Mouse (Mus musculus): ENCODE measurements at regions not wholly inside any gene's neighbourhood (a gene's known extent, or its start where the extent isn't known, plus 50 kb on each side); places are given as distances from the start of the nearest gene placed in this dataset.

DNA sequence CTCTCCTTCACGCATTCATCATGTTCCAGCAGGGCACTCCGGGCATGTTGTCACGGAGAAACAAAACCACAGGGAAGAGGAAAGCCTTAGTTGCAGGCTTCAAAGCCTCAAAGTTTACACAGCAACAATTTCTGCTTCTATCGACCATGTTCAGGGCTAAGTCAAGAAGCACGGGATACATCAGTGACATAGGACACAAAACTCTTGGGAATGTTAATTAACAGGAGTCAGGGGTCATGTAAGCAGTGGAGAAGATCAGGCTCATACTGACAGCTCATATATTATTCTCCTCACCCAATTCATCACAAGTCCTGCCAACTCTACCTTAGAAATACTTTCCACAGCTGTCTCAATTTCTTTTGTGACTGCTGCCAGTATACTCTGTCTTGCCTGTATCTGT, 133.0 kb upstream of the Btbd3 start:
- H3K4me3 ChIP-seq: no peak overlapping the region
- WGBS (ENCODE audit: insufficient replicate concordance): 62% methylated on average over 5 of the region's 5 CpGs
- H3K4me2 ChIP-seq: no peak overlapping the region
- H3K36me3 ChIP-seq: no peaks in the 10 kb centered on the region
- H3K27ac ChIP-seq: no peak overlapping the region
- no peaks in the 10 kb centered on the region for H3K4me1 ChIP-seq
- H3K27me3 ChIP-seq (replicated peaks): no peaks in the 10 kb centered on the region
- no peaks in the 10 kb centered on the region for H3K9me3 ChIP-seq (replicated peaks)
- no peak for ATAC-seq
- no peak overlapping the region for H3K9ac ChIP-seq

DNA sequence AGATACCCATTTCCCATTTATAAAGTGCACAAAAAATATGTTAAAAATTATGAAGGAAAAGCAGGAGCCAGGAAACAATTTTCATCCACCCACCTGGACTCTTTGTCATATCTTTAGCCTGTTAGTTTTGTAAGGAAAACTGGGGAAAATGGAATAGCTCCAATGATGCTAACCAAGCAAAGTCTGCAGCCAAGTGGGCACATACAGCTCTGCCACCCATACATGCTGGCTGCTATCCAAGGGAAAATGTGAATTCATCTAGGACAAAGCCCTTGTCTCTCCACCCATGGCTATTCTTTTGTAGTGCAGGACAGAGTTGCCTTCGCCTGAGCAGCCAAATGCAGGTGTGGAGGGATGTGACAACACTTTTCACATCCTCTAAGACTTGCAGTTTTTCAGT, 135.5 kb upstream of the Btbd3 start:
- no peak overlapping the region for H3K9ac ChIP-seq
- H3K27ac ChIP-seq: no peak overlapping the region
- 48% methylated on average over 1 of the region's 1 CpGs for WGBS (ENCODE audit: insufficient replicate concordance)
- no peaks in the 10 kb centered on the region for H3K4me1 ChIP-seq
- ATAC-seq: no peak
- H3K4me2 ChIP-seq: no peak overlapping the region
- H3K36me3 ChIP-seq: no peaks in the 10 kb centered on the region
- H3K4me3 ChIP-seq: no peak overlapping the region
- no peaks in the 10 kb centered on the region for H3K27me3 ChIP-seq (replicated peaks)
- H3K9me3 ChIP-seq (replicated peaks): no peaks in the 10 kb centered on the region

DNA sequence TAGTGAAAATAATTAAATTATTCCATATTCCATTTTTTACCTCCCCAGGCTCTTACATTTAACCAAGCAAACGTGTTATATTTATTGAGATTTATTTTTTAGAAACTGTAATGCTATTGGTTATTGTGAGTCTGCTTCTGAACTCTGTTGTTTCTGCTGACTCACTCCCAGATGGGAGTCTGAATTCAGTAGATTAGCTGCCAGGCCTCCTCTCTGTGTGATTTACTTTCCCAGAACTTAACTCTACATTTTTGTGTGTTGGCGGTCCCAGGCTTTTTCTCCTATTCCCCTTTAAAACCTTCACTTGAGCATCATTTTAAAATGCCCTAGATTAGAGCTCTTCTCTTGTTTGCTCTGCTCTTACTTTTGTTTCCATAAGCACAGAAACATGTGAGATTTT, 136.2 kb upstream of the Btbd3 start:
- no peak overlapping the region for H3K4me3 ChIP-seq
- no peak for ATAC-seq
- no peaks in the 10 kb centered on the region for H3K27me3 ChIP-seq (replicated peaks)
- no peaks in the 10 kb centered on the region for H3K9me3 ChIP-seq (replicated peaks)
- H3K4me2 ChIP-seq: no peak overlapping the region
- H3K36me3 ChIP-seq: no peaks in the 10 kb centered on the region
- WGBS (ENCODE audit: insufficient replicate concordance): 52% methylated on average over 2 of the region's 2 CpGs
- no peaks in the 10 kb centered on the region for H3K4me1 ChIP-seq
- no peak overlapping the region for H3K27ac ChIP-seq
- no peak overlapping the region for H3K9ac ChIP-seq

DNA sequence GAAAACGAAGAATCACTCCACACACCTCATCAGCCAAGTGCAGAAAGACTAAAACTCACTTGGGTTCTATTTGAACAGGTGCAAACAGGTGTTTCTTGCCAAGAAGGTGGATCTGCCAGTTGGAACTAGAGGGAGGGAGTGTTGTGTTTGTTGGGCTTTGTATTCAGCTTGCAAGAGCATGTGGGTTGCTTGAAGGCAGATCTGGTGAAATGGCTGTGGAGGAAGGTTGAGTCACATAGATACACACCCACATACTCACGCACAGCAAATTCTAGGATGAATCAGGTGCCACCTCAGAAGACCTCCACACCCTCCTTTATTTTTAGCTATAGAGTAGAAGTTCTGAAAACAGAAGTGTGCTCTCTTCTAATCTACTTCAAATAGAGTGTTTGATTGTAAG, 156.6 kb upstream of the Btbd3 start:
- H3K4me3 ChIP-seq: no peak overlapping the region
- H3K4me2 ChIP-seq: no peak overlapping the region
- no peaks in the 10 kb centered on the region for H3K27me3 ChIP-seq (replicated peaks)
- H3K9me3 ChIP-seq (replicated peaks): no peaks in the 10 kb centered on the region
- no peak overlapping the region for H3K27ac ChIP-seq
- H3K9ac ChIP-seq: no peak overlapping the region
- H3K36me3 ChIP-seq: no peaks in the 10 kb centered on the region
- no peak for ATAC-seq
- no peaks in the 10 kb centered on the region for H3K4me1 ChIP-seq
- 64% methylated on average over 2 of the region's 2 CpGs for WGBS (ENCODE audit: insufficient replicate concordance)

DNA sequence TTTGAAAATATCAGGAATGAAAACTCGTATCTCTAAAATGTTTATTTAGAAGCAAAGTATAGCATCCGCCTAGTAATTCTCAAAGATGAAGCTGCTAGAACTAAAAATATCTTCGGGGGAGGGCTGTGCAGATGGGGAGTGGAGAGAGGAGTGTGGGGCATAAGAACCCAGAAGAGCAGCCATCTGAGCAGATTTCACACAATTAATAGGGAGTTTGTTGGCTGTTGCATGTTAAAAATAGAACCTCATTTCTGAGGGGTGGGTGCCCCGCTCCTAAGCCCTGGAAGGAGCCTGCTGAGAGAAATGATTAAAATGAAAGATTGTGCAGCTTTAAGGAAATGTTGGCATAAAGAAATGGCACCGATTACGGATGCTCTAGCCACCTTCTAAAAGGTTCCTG, 171.0 kb upstream of the Btbd3 start:
- 62% methylated on average over 6 of the region's 6 CpGs for WGBS (ENCODE audit: insufficient replicate concordance)
- H3K4me1 ChIP-seq: no peaks in the 10 kb centered on the region
- H3K27me3 ChIP-seq (replicated peaks): no peaks in the 10 kb centered on the region
- H3K27ac ChIP-seq: no peak overlapping the region
- no peaks in the 10 kb centered on the region for H3K36me3 ChIP-seq
- no peak overlapping the region for H3K4me3 ChIP-seq
- no peaks in the 10 kb centered on the region for H3K9me3 ChIP-seq (replicated peaks)
- no peak overlapping the region for H3K4me2 ChIP-seq
- no peak overlapping the region for H3K9ac ChIP-seq
- ATAC-seq: no peak

DNA sequence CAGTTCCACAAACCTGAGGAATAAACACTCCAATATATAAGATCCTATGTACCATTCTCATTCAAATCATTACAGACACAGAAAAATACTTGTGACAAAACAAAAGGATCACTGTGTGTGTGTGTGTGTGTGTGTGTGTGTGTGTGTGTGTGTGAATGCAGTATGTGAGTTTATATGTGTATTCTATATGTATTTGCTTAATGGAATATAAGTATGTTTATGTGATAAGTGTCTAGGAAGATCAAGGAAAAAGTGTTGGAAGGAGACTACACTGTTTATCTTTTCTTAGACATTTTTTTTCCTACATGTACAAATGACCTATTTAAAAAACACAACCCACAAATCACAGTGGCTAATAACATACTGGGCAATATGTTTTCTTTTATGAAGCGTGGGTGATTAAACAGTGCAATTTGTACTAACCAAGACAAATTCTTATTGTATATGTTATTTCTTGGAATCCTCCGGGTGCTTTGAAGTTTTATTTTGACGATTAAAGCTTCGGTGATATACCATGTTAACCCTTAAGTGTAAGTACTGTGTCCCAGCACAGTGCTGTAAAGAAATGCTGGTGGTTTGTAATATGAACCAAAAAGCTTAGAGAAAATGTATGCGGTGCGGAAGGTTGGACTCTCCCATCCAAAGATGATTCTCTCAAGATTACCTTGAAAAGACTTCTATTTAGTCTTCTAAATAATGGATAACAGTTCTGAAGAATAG, 171.6 kb upstream of the Btbd3 start:
- H3K27me3 ChIP-seq (replicated peaks): no peaks in the 10 kb centered on the region
- H3K9me3 ChIP-seq (replicated peaks): no peaks in the 10 kb centered on the region
- no peaks in the 10 kb centered on the region for H3K4me1 ChIP-seq
- H3K9ac ChIP-seq: no peak overlapping the region
- H3K36me3 ChIP-seq: no peaks in the 10 kb centered on the region
- 74% methylated on average over 6 of the region's 6 CpGs for WGBS (ENCODE audit: insufficient replicate concordance)
- no peak overlapping the region for H3K4me2 ChIP-seq
- no peak for ATAC-seq
- H3K27ac ChIP-seq: no peak overlapping the region
- H3K4me3 ChIP-seq: no peak overlapping the region

DNA sequence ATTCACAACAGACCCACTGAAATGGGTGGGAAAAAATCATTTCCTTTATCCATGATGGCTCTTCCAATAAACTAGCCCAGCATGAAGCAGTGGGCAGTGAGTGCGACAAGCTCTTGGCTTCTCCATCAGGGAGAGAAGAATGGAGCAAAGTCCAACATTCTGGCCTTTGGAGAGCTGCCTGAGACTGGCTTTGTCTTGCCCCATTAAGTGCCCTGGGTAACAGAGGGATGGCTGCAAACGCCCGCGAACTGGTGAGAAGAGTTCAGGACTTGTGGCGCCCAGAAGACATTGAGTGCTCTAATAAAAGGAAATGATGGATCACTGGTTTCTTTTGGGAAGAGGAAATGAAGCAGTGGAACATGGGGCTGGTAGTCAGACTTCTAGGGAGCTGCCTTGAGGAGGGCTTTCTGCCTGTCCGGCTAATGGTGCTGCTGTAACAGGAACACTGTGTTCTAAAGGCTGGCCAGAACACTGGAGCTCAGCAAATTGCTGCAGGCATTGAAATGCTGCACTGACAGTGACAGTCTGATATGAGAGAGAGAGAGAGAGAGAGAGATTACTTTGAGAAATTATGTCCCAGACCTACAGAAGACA, 182.2 kb upstream of the Btbd3 start:
- Histone ChIP-seq H3K4me2 (no peak overlapping the region), H3K4me1 (no peaks in the 10 kb centered on the region), H3K27me3 (replicated peaks) (no peaks in the 10 kb centered on the region), H3K36me3 (no peaks in the 10 kb centered on the region), H3K9ac (no peak overlapping the region), H3K4me3 (no peak overlapping the region), H3K27ac (no peak overlapping the region), H3K9me3 (replicated peaks) (no peaks in the 10 kb centered on the region)
- WGBS (ENCODE audit: insufficient replicate concordance): 77% methylated on average over 6 of the region's 6 CpGs
- ATAC-seq: no peak

DNA sequence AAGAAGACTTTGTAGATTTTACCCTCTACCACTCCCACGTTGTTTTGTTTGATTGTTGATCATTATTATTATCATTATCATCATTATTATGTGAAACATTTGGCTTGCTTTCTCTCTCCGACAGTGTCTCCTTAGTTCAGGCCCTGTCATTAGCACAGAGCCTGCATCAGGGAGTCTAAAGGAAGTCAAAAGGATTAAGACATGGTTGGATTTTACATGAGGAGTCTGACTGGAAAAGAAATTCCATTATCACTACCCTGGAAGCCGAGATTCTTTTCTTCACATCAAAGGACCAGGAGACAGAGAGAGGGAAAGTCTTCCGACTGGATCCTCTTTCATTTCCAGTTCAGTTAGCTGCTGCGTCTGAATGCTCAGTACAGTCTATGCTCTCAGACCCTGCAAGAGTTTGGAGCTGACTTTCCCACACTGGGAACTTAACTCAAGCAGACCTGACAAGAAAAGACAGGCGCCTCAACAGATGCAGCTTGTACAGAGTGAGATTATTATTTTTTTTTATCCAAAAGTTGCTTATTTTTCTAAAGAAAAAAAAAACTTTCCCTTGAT, 184.1 kb upstream of the Btbd3 start:
- H3K4me1 ChIP-seq: no peaks in the 10 kb centered on the region
- 49% methylated on average over 6 of the region's 6 CpGs for WGBS (ENCODE audit: insufficient replicate concordance)
- no peaks in the 10 kb centered on the region for H3K27me3 ChIP-seq (replicated peaks)
- no peak overlapping the region for H3K9ac ChIP-seq
- H3K27ac ChIP-seq: no peak overlapping the region
- H3K36me3 ChIP-seq: no peaks in the 10 kb centered on the region
- no peak overlapping the region for H3K4me2 ChIP-seq
- H3K9me3 ChIP-seq (replicated peaks): no peaks in the 10 kb centered on the region
- ATAC-seq: no peak
- no peak overlapping the region for H3K4me3 ChIP-seq

DNA sequence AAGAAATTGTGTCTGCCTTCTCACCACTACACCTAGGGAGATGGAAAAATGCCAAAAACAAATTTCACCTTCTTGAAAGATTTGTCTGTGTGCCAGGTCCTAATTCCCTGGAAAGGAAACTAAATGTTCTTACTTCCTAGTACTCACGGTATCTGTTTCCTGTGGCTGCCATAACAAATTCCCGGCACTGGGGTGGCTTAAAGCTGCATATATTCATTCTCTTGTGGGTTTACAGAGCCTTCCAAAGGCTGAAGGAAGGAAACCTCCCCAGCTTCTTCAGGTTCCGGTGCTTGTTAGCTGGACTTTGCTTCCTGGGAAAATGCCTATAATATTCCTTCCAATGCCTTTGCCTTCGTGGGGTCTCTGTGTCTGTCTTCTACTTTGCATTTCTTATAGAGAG, 203.3 kb upstream of the Btbd3 start:
- ATAC-seq: no peak
- Histone ChIP-seq H3K9me3 (replicated peaks) (no peaks in the 10 kb centered on the region), H3K9ac (no peak overlapping the region), H3K4me1 (no peaks in the 10 kb centered on the region), H3K4me2 (no peak overlapping the region), H3K27ac (no peak overlapping the region), H3K4me3 (no peak overlapping the region), H3K27me3 (replicated peaks) (no peaks in the 10 kb centered on the region), H3K36me3 (no peaks in the 10 kb centered on the region)
- WGBS (ENCODE audit: insufficient replicate concordance): 52% methylated on average over 4 of the region's 4 CpGs

DNA sequence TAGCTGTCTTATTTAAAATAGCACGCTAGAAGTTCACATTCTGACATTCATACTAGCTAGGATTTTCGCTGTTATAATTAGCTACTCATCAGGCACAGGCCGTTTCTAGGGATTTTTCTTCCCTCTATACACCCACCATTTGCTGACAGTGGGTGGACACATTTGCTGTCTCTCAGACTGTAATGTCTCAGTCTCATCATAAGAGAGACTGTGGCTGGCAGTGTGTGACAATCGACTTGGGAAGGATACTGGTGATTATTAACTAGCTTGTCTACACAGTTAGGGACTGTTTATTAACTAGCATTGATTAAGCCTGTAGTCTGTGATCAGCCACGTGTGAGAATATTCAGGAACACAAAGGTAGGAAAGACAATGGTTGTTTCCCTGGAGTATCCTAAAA, 208.0 kb upstream of the Btbd3 start:
- no peak overlapping the region for H3K9ac ChIP-seq
- H3K4me1 ChIP-seq: no peaks in the 10 kb centered on the region
- no peak for ATAC-seq
- no peak overlapping the region for H3K4me3 ChIP-seq
- H3K27me3 ChIP-seq (replicated peaks): no peaks in the 10 kb centered on the region
- WGBS (ENCODE audit: insufficient replicate concordance): 61% methylated on average over 5 of the region's 5 CpGs
- H3K9me3 ChIP-seq (replicated peaks): no peaks in the 10 kb centered on the region
- H3K4me2 ChIP-seq: no peak overlapping the region
- no peaks in the 10 kb centered on the region for H3K36me3 ChIP-seq
- H3K27ac ChIP-seq: no peak overlapping the region

DNA sequence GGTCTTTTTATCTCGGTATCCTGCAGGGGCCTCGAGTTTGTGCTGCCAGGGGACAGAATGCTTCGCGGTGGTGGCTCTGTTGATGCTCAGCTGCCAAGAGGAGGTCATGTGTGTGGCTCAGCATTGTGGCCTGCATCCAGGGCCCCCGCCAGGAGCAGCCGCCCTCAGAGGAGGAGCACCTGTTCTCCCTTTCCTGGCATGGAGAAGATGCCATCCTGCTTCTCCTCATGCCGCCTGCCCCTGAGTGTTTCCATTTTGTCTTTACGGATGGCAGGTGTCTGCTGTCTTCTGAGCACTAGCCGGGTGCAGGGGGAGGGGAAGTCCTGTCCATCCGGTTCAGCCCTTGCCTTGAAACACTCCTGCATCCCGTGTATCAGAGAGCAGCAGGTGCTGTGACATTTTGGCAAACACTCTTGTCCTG, 208.6 kb upstream of the Btbd3 start:
- Histone ChIP-seq H3K27me3 (replicated peaks) (no peaks in the 10 kb centered on the region), H3K36me3 (no peaks in the 10 kb centered on the region), H3K27ac (no peak overlapping the region), H3K4me2 (no peak overlapping the region), H3K4me1 (no peaks in the 10 kb centered on the region), H3K9me3 (replicated peaks) (no peaks in the 10 kb centered on the region), H3K9ac (no peak overlapping the region), H3K4me3 (no peak overlapping the region)
- 47% methylated on average over 11 of the region's 11 CpGs for WGBS (ENCODE audit: insufficient replicate concordance)
- ATAC-seq: no peak

DNA sequence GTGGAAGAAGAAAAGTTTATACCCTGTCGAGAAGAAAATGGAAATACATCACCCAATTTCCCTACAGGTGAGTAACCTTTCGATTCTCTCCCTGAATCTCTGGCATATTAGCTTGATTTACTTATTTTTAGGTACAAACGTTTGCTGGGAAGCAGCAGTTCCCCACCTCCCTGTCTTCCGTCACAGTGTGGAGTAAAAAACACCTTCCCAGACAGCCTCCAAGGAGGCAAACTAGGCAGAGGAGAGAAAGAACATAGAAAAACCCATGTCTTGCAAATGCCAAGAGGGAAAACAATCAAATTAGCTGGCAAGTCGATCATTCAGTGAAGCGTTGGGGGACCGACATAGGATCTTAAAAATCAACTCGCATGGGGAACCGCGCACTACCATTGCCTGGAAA, 209.0 kb upstream of the Btbd3 start:
- ATAC-seq: no peak
- Histone ChIP-seq H3K4me3 (no peak overlapping the region), H3K4me2 (no peak overlapping the region), H3K4me1 (no peaks in the 10 kb centered on the region), H3K27me3 (replicated peaks) (no peaks in the 10 kb centered on the region), H3K27ac (no peak overlapping the region), H3K36me3 (no peaks in the 10 kb centered on the region), H3K9ac (no peak overlapping the region), H3K9me3 (replicated peaks) (no peaks in the 10 kb centered on the region)
- 62% methylated on average over 10 of the region's 10 CpGs for WGBS (ENCODE audit: insufficient replicate concordance)

DNA sequence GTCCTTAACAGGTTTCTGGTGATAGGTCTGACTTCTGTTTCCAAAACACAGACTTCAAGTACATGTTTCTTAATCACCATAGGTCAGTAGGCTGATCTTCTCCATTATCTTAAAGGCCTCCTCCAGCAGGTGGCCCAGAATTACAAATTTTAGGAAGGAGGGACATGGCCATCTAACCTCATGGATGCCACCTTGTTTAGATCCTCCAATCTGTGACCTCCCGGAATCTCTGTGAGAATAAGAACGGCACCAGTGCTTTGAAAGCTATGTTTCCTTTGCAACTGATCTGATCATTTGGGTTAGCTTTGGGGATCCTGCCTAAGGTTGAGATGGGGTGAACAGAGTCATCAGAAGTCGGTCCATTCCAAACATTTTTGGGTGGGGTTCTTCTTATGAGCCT, 209.4 kb upstream of the Btbd3 start:
- 70% methylated on average over 3 of the region's 3 CpGs for WGBS (ENCODE audit: insufficient replicate concordance)
- Histone ChIP-seq H3K27me3 (replicated peaks) (no peaks in the 10 kb centered on the region), H3K9ac (no peak overlapping the region), H3K4me1 (no peaks in the 10 kb centered on the region), H3K4me3 (no peak overlapping the region), H3K36me3 (no peaks in the 10 kb centered on the region), H3K4me2 (no peak overlapping the region), H3K9me3 (replicated peaks) (no peaks in the 10 kb centered on the region), H3K27ac (no peak overlapping the region)
- ATAC-seq: no peak

All from liver, embryonic 12.5 days (tissue).